Mouse (Mus musculus) cerebellum, postnatal 14 days (tissue): ENCODE measurements at regions not wholly inside any gene's neighbourhood (a gene's known extent, or its start where the extent isn't known, plus 50 kb on each side); places are given as distances from the start of the nearest gene placed in this dataset.

Experiments
- DNase-seq, 2 experiments: peaks; one replicate each; pipeline ENCODE4 v3.0.0; 2021; ENCODE audit warnings: mixed read lengths in 2 of 2

- peak; percentile 41 to 53 for DNase-seq
Observed at GRCm38 (mm10) chr6:96745906-96746305, 314.3 kb downstream of the Fam19a4 start.

DNA sequence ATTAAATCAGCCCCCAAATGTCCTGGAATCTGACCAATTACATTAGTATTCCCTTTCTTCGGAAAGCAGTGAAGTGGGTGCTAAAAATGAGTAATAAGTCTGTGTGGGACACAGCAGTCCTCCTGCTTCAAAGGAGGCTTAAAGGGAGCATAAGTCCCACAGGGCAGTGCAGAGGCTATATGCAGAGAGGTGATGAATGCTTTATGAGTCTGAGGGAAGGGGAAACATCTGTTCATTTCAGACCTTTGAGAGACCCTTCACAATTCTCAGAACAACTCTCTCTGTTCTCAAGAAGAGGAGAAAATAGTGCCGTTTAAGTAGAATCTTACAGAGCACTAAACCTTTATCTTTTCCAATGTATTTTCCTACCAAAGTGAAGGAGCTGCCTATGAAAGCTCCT, 343.3 kb downstream of the Fam19a4 start:
- no peak for DNase-seq

- DNase-seq, result peak in 1 of 2 experiments; percentile 2
Observed at GRCm38 (mm10) chr6:96709761-96710160, 350.5 kb downstream of the Fam19a4 start.
